Mouse (Mus musculus): ENCODE results near the gene Hivep3. TPM values are rescaled to one million over a fixed set of nuclear protein-coding genes. Genes with fewer than 3 reads are reported as not detected.

Hivep3 gene
- polyA plus RNA-seq, 1 experiment from 2014 or later: 8.6 TPM

DNA sequence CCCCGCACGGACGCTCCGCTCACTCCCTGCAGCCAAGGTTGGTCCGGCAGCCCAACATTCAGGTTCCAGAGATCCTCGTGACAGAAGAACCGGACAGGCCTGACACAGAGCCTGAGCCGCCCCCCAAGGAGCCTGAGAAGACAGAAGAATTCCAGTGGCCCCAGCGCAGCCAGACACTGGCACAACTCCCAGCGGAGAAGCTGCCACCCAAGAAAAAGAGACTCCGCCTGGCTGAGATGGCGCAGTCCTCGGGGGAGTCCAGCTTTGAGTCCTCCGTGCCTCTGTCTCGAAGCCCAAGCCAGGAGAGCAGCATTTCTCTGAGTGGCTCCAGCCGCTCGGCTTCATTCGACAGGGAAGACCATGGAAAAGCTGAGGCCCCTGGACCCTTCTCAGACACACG is 363.4 kb downstream of the Hivep3 start:
- no peak overlapping the region for H3K4me3 ChIP-seq (ENCODE audit: low read depth, low read length)
- H3K4me2 ChIP-seq (replicated peaks; ENCODE audit: low read depth, low read length): no peak overlapping the region
- no peak overlapping the region for H3K9ac ChIP-seq (replicated peaks; ENCODE audit: low read depth, low read length)
- peaks cover 4% of the 10 kb centered on the region; the same call in 1 of the 2 replicates for H3K9me3 ChIP-seq (ENCODE audit: control insufficient read depth, low read depth, low read length)
- no peaks in the 10 kb centered on the region for H3K4me1 ChIP-seq (ENCODE audit: control insufficient read depth, insufficient read depth, low read length)
- no peak for ATAC-seq (ENCODE audit: insufficient number of reproducible peaks, insufficient read depth, low FRiP score, low read depth)
- H3K27ac ChIP-seq (ENCODE audit: low read length): no peak overlapping the region
- WGBS: 87% methylated on average over 19 of the region's 19 CpGs
- H3K27me3 ChIP-seq (ENCODE audit: control insufficient read depth, insufficient read depth, low read length): no peaks in the 10 kb centered on the region
- no peaks in the 10 kb centered on the region for H3K36me3 ChIP-seq (ENCODE audit: control insufficient read depth, insufficient read depth, low read length)

- Histone ChIP-seq H3K9me3 (ENCODE audit: control insufficient read depth, low read depth, low read length) (peaks cover 4% of the 10 kb centered on the region; the same call in 1 of the 2 replicates), H3K4me3 (ENCODE audit: low read depth, low read length) (no peak overlapping the region), H3K4me2 (replicated peaks; ENCODE audit: low read depth, low read length) (no peak overlapping the region), H3K9ac (replicated peaks; ENCODE audit: low read depth, low read length) (no peak overlapping the region), H3K36me3 (ENCODE audit: control insufficient read depth, insufficient read depth, low read length) (no peaks in the 10 kb centered on the region), H3K27ac (ENCODE audit: low read length) (no peak overlapping the region), H3K27me3 (ENCODE audit: control insufficient read depth, insufficient read depth, low read length) (no peaks in the 10 kb centered on the region), H3K4me1 (ENCODE audit: control insufficient read depth, insufficient read depth, low read length) (no peaks in the 10 kb centered on the region)
- ATAC-seq (ENCODE audit: insufficient number of reproducible peaks, insufficient read depth, low FRiP score, low read depth): no peak
These were observed 367.6 kb downstream of the Hivep3 start for GRCm38 (mm10) chr4:120101186-120101585.

GRCm38 (mm10) chr4:120104599-120104998 is 371.0 kb downstream of the Hivep3 start:
- ATAC-seq (ENCODE audit: insufficient number of reproducible peaks, insufficient read depth, low FRiP score, low read depth): no peak
- H3K9me3 ChIP-seq (ENCODE audit: control insufficient read depth, low read depth, low read length): no peaks in the 10 kb centered on the region
- 55% methylated on average over 5 of the region's 5 CpGs for WGBS
- no peaks in the 10 kb centered on the region for H3K36me3 ChIP-seq (ENCODE audit: control insufficient read depth, insufficient read depth, low read length)
- no peak overlapping the region for H3K27ac ChIP-seq (ENCODE audit: low read length)
- no peak overlapping the region for H3K4me3 ChIP-seq (ENCODE audit: low read depth, low read length)
- H3K4me2 ChIP-seq (replicated peaks; ENCODE audit: low read depth, low read length): no peak overlapping the region
- no peaks in the 10 kb centered on the region for H3K27me3 ChIP-seq (ENCODE audit: control insufficient read depth, insufficient read depth, low read length)
- no peaks in the 10 kb centered on the region for H3K4me1 ChIP-seq (ENCODE audit: control insufficient read depth, insufficient read depth, low read length)
- H3K9ac ChIP-seq (replicated peaks; ENCODE audit: low read depth, low read length): no peak overlapping the region

DNA sequence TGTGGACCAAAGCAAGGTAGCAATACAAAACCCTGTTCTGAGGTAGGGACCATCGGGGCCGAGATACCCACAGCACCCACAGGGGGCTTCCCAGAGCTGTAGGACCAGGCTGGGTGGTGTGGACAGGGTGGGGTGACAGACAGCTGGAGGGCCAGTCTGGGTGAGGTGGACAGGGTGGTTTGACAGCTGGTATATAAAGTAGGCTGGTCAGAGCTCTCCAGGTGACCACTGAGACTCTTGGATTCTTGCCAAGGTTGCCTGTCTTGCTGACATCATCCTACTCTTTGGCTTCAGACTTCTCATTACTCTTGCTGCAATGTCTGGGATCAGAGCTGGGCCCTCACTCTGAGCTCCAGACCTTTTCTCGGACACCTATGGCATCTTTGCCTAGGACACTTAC is 372.8 kb downstream of the Hivep3 start:
- 90% methylated on average over 3 of the region's 3 CpGs for WGBS
- Histone ChIP-seq H3K27me3 (ENCODE audit: control insufficient read depth, insufficient read depth, low read length) (no peaks in the 10 kb centered on the region), H3K27ac (ENCODE audit: low read length) (no peak overlapping the region), H3K4me2 (replicated peaks; ENCODE audit: low read depth, low read length) (no peak overlapping the region), H3K9ac (replicated peaks; ENCODE audit: low read depth, low read length) (no peak overlapping the region), H3K4me1 (ENCODE audit: control insufficient read depth, insufficient read depth, low read length) (no peaks in the 10 kb centered on the region), H3K36me3 (ENCODE audit: control insufficient read depth, insufficient read depth, low read length) (no peaks in the 10 kb centered on the region), H3K4me3 (ENCODE audit: low read depth, low read length) (no peak overlapping the region), H3K9me3 (ENCODE audit: control insufficient read depth, low read depth, low read length) (no peaks in the 10 kb centered on the region)
- ATAC-seq (ENCODE audit: insufficient number of reproducible peaks, insufficient read depth, low FRiP score, low read depth): no peak

DNA sequence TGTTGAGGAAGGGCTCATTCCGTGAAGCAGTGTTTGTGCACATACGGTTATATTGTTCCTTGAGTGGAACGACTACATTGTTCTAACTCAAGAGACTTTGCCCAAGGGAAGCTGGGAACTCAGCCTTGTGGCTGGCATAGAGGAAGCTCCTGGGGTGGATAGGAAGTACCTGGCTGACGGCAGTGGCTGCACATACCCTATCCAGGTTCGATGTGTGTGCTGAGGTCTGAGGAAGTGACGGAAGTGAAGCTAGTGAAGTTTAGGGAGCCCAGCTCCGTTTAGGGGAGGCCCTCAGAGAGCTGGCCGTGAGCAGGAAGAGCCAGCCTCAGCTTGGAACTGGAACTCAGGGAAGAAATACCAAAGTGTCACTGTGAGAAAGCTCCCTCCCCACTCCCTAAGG is 374.2 kb downstream of the Hivep3 start:
- no peaks in the 10 kb centered on the region for H3K9me3 ChIP-seq (ENCODE audit: control insufficient read depth, low read depth, low read length)
- H3K4me2 ChIP-seq (replicated peaks; ENCODE audit: low read depth, low read length): no peak overlapping the region
- ATAC-seq (ENCODE audit: insufficient number of reproducible peaks, insufficient read depth, low FRiP score, low read depth): no peak
- H3K4me3 ChIP-seq (ENCODE audit: low read depth, low read length): no peak overlapping the region
- no peak overlapping the region for H3K27ac ChIP-seq (ENCODE audit: low read length)
- WGBS: 66% methylated on average over 8 of the region's 8 CpGs
- H3K9ac ChIP-seq (replicated peaks; ENCODE audit: low read depth, low read length): no peak overlapping the region
- no peaks in the 10 kb centered on the region for H3K4me1 ChIP-seq (ENCODE audit: control insufficient read depth, insufficient read depth, low read length)
- no peaks in the 10 kb centered on the region for H3K36me3 ChIP-seq (ENCODE audit: control insufficient read depth, insufficient read depth, low read length)
- no peaks in the 10 kb centered on the region for H3K27me3 ChIP-seq (ENCODE audit: control insufficient read depth, insufficient read depth, low read length)

GRCm38 (mm10) chr4:120115516-120115915 is 381.9 kb downstream of the Hivep3 start:
- no peak overlapping the region for H3K27ac ChIP-seq (ENCODE audit: low read length)
- H3K36me3 ChIP-seq (ENCODE audit: control insufficient read depth, insufficient read depth, low read length): no peaks in the 10 kb centered on the region
- no peaks in the 10 kb centered on the region for H3K27me3 ChIP-seq (ENCODE audit: control insufficient read depth, insufficient read depth, low read length)
- H3K4me3 ChIP-seq (ENCODE audit: low read depth, low read length): no peak overlapping the region
- ATAC-seq (ENCODE audit: insufficient number of reproducible peaks, insufficient read depth, low FRiP score, low read depth): no peak
- WGBS: 84% methylated on average over 3 of the region's 3 CpGs
- H3K9me3 ChIP-seq (ENCODE audit: control insufficient read depth, low read depth, low read length): no peaks in the 10 kb centered on the region
- no peak overlapping the region for H3K9ac ChIP-seq (replicated peaks; ENCODE audit: low read depth, low read length)
- no peaks in the 10 kb centered on the region for H3K4me1 ChIP-seq (ENCODE audit: control insufficient read depth, insufficient read depth, low read length)
- H3K4me2 ChIP-seq (replicated peaks; ENCODE audit: low read depth, low read length): no peak overlapping the region

- no peaks in the 10 kb centered on the region for H3K9me3 ChIP-seq (ENCODE audit: control insufficient read depth, low read depth, low read length)
- H3K27me3 ChIP-seq (ENCODE audit: control insufficient read depth, insufficient read depth, low read length): no peaks in the 10 kb centered on the region
- no peak overlapping the region for H3K9ac ChIP-seq (replicated peaks; ENCODE audit: low read depth, low read length)
- H3K27ac ChIP-seq (ENCODE audit: low read length): no peak overlapping the region
- no peaks in the 10 kb centered on the region for H3K36me3 ChIP-seq (ENCODE audit: control insufficient read depth, insufficient read depth, low read length)
- 61% methylated on average over 1 of the region's 1 CpGs for WGBS
- H3K4me2 ChIP-seq (replicated peaks; ENCODE audit: low read depth, low read length): no peak overlapping the region
- ATAC-seq (ENCODE audit: insufficient number of reproducible peaks, insufficient read depth, low FRiP score, low read depth): no peak
- H3K4me3 ChIP-seq (ENCODE audit: low read depth, low read length): no peak overlapping the region
- no peaks in the 10 kb centered on the region for H3K4me1 ChIP-seq (ENCODE audit: control insufficient read depth, insufficient read depth, low read length)
These were observed 382.7 kb downstream of the Hivep3 start for GRCm38 (mm10) chr4:120116312-120116711.

DNA sequence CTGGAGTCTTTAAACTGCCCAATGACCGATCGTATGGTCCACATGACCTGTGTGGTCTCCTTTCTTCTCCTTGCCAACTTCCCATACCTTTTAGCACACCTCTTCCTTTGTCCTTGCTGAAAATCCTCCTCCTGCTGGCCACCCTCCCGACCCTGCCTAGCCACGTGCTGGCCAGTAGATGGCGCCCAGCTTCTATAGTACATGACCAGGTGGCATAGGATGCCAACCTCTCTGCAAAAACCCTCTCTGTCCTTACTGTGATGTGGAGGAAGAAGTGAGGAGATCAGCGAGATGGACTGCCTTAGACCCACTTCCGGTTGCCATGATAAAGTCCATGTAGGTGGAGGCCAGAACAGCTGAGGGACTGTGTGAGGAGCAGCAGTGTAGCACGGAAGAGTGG is 386.7 kb downstream of the Hivep3 start:
- no peaks in the 10 kb centered on the region for H3K4me1 ChIP-seq (ENCODE audit: control insufficient read depth, insufficient read depth, low read length)
- 0 out of 2 replicates have a peak, but pooled peaks have one; percentile 23 for ATAC-seq (ENCODE audit: insufficient number of reproducible peaks, insufficient read depth, low FRiP score, low read depth)
- H3K36me3 ChIP-seq (ENCODE audit: control insufficient read depth, insufficient read depth, low read length): no peaks in the 10 kb centered on the region
- H3K9ac ChIP-seq (replicated peaks; ENCODE audit: low read depth, low read length): no peak overlapping the region
- H3K9me3 ChIP-seq (ENCODE audit: control insufficient read depth, low read depth, low read length): no peaks in the 10 kb centered on the region
- 32% methylated on average over 8 of the region's 8 CpGs for WGBS
- H3K4me3 ChIP-seq (ENCODE audit: low read depth, low read length): no peak overlapping the region
- H3K4me2 ChIP-seq (replicated peaks; ENCODE audit: low read depth, low read length): no peak overlapping the region
- H3K27me3 ChIP-seq (ENCODE audit: control insufficient read depth, insufficient read depth, low read length): no peaks in the 10 kb centered on the region
- no peak overlapping the region for H3K27ac ChIP-seq (ENCODE audit: low read length)

GRCm38 (mm10) chr4:120124656-120125055 is 391.1 kb downstream of the Hivep3 start:
- no peaks in the 10 kb centered on the region for H3K27me3 ChIP-seq (ENCODE audit: control insufficient read depth, insufficient read depth, low read length)
- H3K36me3 ChIP-seq (ENCODE audit: control insufficient read depth, insufficient read depth, low read length): no peaks in the 10 kb centered on the region
- no peak overlapping the region for H3K4me2 ChIP-seq (replicated peaks; ENCODE audit: low read depth, low read length)
- H3K4me1 ChIP-seq (ENCODE audit: control insufficient read depth, insufficient read depth, low read length): no peaks in the 10 kb centered on the region
- ATAC-seq (ENCODE audit: insufficient number of reproducible peaks, insufficient read depth, low FRiP score, low read depth): no peak
- H3K9ac ChIP-seq (replicated peaks; ENCODE audit: low read depth, low read length): no peak overlapping the region
- no peak overlapping the region for H3K27ac ChIP-seq (ENCODE audit: low read length)
- H3K4me3 ChIP-seq (ENCODE audit: low read depth, low read length): no peak overlapping the region
- no peaks in the 10 kb centered on the region for H3K9me3 ChIP-seq (ENCODE audit: control insufficient read depth, low read depth, low read length)
- 80% methylated on average over 6 of the region's 6 CpGs for WGBS

All from stomach, embryonic 14.5 days (tissue).